Mouse (Mus musculus): Measurements from ENCODE around the gene Runx1.

Runx1 gene

DNA sequence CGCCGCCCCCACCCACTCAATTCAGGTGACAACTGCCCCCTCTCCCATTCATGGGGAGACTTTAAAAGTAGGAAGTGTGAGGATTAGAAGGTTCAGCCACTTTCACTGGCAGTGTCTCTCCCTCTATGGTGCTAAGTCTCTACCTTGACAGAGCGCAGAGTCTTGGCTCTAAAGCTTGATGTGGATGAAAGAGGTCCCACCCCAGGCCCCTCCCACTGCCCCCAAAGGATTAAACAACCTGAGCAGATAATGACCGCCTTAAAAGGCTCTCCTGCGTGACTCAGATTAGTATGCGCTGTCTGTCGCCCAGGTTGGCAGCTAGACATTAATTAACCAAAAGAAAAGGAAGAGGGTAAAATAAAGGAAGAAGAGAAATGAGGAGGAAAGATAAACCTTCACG lies 215.5 kb downstream of the Runx1 start:
- no peak for DNase-seq (ENCODE audit: low read depth)

DNA sequence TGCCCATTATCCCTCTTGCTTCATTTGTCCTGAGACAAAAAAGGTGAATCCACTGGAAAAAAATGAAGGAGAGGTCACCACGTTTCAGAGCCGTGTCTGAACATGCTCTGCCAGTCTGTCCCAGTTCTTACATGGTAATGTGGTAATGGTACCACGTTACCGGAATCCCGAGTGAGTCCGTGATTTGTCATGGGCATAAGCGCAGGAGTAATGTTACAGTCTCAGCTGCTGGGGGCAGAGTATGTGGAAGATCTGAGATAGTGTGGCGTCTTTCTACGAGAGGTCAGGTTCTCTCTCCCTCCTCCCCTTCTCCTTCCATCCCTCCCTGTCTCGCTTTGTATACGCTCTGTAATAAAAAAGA lies 216.3 kb downstream of the Runx1 start:
- no peak for DNase-seq (ENCODE audit: low read depth)

DNA sequence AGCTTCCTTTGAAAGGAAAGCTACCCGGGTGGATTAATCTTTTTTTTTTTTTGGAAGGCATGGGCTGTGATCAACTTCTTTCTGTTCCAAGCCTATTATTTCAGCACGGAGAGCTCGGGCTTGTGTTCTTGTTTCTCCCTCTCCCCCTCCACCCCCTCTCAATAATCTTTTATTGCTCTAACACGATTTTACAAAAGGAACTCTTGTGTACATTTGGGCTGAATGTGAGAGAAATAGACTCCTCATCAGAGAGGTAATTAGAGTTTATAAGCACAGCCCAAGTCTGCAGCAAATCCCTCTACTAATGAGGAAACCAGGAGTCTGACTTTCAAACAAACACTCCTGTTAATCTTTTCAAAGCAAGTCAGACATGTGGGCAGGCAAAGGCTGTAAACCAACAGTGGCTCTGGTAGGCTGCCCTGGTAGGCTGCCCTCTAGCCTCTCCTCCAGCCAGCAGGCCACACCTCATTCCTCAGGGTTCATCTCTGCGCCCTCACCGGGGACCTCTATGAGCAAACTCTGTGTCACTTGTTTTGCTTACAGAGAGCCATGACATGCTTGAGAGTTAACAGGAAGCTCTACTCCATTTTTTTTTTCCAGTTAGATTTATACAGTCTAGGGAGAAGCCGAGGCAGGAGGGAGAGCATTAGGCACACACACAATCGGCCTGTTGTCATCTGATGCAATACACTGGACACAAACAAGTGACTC lies 216.8 kb downstream of the Runx1 start:
- no peak for DNase-seq (ENCODE audit: low read depth)

DNA sequence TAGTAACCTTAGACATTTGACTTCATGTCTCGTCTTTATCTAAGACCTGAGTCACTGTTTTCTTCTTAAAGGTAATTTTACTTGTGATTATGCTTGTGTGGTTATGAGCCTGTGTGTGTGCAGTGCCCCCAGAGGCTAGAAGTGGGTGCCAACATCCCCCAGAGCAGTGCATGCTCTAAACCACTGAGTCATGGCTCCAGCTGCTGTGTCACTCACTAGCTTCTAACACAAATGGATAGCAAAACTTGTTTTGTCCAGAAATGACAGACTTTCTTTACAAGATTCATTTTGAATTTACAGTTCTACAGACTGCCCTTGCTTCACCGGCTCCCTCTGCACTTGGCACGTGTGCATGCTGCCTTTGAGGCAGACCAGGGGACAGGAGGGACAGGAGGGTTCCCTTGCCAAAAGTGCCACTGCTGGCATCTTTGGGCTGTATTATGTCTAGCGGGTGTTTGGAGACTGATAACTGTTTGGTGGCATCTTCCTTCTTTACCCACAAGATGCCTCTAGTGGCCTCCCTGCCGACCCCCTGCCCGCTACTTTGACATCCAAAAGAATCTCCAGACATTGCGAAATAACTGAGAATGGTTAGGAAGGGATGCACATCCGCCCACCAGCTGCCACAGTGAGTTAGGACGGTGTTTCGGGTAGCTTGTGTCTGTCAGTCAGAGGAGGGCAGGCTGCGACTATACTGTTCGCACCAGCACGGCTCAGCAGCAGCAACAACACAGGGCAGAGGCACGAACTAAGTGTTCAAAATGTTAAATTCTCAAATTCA lies 217.6 kb downstream of the Runx1 start:
- no peak for DNase-seq (ENCODE audit: low read depth)

DNA sequence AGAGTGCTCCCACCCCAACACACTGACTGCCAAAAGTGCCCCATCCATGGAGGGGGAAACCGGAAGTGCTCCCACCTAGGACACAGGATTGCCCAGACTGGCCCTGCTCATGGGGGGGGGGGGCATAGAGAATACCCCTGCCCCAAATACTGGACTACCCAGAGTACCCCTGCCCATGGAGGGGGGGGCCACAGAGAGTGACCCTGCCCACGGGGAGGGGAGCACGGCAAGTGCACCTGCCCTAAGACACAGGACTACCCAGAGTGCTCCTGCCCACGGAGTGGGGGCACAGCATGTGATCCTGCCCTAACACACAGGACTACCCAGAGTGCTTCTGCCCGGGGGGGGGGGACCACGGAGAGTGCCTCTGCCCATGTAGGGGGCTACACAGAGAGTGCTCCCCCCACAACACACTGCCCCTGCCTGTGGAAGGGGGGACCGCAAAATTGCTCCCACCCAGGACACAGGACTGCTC lies 219.4 kb downstream of the Runx1 start:
- DNase-seq (ENCODE audit: low read depth) = no peak

DNA sequence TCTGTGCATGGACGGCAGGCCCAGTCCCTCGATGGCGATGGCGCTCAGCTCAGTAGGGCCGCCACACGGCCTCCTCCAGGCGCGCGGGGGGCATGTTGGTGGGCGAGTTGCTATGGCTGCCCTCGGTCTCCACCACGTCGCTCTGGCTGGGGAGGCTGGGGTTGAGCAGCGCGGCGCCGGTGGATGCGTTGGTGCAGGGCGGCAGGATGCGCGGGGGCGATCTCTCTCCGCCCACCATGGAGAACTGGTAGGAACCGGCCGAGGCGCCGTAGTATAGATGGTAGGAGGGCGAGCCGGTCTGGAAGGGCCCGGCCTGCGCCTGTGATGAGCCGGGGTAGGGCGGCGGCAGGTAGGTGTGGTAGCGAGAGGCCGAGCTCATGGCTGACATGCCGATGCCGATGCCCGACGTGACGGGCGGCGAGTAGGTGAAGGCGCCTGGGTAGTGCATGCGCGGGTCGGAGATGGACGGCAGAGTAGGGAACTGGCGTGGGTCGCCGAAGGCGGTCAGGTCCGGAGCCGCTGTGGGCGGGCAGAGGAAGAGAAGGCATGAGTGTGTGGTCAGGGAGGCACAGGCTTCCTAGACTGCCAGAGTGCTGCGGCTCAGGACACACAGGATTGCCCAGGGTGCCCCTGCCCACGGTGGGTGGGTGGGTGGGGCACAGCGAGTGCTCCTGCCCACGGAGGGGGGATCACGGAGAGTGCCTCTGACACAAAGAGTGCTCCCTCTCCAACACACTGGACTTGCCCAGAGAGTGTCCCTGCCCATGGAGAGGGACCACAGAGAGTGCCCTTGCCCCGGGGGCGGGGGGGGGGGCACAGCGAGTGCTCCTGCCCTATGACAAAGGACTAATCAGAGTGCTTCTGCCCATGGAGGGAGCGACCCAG lies 220.1 kb downstream of the Runx1 start:
- no peak for DNase-seq (ENCODE audit: low read depth)

DNA sequence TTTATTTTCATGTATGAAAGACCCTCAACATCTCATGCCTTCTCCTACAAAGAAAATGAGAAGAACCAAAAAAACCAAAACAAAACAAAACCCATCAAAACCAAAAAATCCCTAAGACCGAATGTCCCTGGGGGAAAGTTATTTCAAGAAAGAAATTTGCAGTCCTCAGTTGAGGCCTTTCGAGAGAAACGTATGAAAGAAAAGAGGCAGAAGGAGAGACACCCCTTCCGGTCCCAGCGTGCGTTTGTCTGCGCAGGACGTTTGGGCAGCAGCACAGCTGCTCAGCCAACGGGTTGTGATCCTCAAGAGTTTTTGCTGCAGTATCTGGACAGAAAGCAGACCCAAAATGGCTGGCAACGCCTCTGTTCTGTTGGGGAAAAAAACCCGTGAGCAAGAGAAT lies 223.4 kb downstream of the Runx1 start:
- no peak for DNase-seq (ENCODE audit: low read depth)

DNA sequence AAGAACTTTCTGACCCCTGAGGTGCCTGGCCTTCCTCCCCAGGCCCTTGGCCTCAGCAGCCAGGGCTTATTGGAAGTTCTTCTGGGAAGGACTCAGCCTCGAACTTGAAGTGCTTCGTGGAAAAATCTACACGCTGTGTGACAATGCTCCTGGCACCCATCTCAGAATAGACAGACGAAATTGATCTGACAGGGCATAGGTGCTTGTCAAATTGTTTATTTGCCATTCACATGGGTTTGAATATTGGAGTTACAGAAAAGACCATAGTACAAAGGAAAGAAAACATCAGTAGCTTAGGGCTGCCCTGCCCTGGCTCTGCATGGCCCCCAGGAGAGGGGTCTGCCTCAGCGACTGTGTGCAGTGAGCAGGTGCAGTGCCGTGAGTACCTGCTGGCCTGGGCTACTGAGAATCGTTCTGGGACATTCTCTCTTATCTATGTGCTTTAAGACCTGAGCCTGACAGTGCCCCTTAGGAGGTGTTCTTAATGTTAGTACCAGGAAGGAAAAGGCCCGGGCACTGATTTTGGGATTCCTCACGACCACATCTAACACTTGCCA lies 224.6 kb downstream of the Runx1 start:
- no peak for DNase-seq (ENCODE audit: low read depth)

DNA sequence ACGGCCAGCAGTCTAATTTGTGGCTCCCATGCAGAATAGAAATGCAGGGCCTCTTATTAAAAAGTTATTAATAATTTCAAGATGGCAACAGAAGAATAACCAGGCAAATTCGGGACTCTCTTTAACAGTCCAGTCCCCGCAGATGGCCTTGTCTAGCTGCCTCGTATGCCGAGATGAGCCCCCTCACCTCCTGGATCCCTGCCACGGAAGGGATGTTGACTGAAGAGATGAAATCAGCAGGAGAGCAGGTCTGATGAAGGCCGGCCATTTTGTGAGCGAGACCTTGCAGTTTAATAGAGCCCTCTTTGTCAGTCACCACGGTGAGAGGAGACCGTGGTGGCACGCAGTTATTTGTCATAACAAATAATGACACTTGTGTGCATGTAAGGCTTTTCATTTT lies 226.5 kb downstream of the Runx1 start:
- no peak for DNase-seq (ENCODE audit: low read depth)

DNA sequence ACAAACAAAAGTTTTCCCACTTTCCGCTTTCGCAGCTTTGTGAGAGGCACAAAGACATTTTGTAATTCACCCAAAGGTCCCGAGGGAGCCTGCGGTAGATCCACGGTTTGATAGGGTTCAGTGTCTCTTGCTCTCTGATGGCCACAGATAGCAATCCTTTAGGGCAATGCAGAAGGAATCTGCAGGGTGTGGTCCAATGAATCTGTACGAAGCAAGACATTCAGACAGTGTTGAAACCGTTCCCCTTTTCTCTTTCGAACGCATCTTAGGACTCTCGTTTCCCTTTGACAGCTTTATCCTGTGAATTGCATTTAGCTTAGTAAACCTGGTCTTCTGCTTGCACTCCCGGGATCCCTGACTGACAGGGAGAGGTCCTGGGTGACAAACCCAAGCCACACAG lies 228.3 kb downstream of the Runx1 start:
- DNase-seq (ENCODE audit: low read depth) = no peak

DNA sequence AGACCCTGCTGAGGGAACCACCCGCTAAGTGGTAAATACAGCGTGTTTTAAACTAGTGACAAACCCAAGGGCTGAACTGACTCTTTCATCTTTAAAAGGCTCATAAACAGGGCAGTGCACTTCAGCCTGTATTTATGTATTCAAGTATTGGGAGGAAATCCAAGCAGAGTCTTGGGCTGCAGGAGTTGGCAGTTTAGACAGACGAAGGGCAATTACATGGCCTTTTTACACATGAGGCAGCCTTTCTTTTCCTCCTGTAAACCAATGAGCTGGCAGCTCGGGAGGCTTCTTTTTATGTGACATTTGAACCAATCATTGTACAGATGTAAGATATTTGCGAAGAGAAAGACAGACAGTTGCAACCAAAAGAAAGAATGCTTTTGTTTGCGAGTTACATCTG lies 233.7 kb downstream of the Runx1 start:
- DNase-seq (ENCODE audit: low read depth) = no peak

DNA sequence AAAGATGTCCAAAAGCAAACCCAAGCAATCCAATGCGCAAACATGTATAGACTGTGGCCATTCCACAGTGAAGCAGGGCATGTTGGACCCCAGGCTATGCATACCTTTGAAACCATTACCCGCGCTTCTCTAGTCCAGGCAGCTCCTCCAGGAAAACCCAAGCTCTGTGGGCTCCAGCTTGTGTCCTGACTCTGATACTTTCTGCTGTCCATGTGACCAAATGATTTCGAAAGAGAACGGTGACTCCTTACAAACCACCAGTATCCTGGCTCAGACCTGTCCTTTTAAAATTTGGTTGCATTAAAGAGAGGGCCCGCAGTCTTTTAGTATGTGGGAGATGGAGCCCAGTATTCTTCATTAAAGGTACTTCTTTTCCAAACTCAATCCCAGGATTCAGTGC lies 234.2 kb downstream of the Runx1 start:
- no peak for DNase-seq (ENCODE audit: low read depth)

DNA sequence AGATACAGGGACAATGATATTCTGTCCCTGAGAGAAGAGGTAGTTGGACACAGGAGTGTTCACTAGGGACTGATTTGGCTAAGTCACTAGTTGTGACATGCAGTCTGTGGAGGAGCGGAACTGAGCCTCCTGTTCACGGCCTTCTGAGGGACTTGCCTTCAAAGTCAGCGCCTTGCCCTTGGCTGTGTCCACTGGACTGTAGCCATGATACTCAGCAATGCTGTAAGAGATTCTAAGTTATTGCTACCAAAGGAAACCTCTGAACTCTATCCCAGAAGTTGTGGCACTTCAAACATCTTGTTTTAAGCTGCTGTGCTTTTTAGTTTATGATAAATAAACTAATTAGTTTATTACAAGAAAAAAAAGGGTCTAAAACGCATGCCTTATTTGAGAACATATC lies 238.1 kb downstream of the Runx1 start:
- DNase-seq (ENCODE audit: low read depth) = no peak

DNA sequence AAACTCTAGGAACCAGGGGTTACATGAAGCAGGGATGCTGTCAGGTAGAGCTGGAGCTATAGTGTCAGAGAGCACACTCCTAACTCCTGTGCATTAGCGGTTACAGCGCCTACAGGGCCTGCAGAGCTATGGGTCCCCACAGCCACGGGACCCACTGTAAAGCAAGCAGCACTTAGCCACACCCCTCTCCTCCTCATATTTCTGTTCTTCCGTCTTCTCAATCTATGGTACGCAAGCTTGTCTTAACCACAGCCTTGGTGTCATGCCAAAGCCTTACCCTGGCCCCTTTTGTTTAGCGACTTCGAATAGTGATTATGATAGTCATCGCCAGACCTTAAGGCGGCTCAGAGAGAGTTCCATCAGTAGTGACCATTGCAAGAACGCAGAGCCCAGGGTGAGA lies 244.2 kb downstream of the Runx1 start:
- DNase-seq (ENCODE audit: low read depth) = no peak

DNA sequence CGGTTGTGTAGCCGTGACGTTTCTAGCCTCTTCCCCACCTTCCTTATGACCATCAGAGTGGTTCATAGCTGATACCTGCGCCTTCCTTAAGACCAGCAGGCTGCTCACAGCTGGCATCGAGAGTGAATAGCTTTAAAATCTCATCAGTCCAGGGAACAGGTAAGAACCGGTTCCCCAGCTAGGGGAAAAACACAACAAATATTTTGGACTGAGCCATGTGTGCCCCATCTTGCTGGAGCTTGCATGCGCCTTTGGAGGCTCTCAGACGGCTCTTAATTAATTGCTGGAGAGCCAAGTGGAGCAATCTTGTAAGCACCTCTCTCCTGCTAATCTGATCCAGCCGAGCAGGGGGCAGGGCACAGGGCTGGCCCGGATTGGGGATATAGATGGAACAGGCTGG lies 245.0 kb downstream of the Runx1 start:
- no peak for DNase-seq (ENCODE audit: low read depth)

DNA sequence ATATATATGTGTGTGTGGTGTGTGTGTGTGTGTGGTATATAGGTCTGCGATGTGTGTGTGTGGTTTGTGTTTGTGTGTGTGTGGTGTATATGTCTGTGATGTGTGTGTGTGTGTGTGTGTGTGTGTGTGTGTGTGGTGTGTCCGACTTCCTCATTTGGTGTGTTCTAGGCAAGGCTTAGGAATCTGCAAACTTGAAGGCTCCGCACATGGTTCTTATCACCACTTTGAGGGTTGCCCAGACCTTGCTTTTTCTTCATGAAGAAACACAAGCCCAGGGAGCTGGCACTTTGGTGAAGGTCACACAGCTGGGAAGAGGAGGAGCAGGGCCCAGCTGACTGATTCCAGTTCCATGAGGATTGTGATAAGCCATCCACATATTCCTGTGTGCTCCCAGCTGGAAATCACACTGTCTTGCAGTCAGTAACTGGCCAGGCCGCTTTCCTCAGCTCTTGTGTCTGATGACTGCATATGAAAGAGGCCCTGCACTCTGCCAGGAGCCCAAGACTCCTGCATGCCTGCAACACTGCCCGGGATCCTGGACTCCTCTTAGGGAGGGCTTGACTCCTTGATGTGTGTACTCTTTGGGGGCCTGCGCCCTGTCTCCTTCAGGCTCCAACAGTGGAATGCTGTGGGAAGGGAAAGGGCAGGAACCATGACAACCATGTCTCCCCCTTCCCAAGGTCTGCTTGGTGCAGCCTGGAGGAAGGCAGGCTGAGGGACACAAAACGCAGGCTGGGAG lies 246.9 kb downstream of the Runx1 start:
- DNase-seq (ENCODE audit: low read depth) = no peak

DNA sequence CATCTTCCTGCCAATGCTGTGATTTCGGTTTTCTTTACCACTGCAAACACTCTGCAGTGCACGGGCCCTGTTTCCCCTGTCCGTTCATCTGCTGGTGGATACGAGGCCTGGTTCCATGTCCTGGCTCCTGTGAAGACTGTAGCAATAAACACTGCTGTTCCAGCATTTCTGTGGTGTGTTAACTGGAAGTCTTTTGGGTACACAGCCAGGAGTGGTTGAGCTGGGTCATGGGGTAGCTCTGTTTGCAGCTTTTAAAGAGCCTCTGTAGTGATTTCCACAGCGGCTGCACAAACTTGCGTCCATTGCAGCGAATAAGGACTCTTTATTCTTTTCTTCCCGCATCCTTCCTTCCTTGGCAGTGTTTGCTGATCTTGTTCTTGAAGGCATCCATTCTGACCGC lies 248.6 kb downstream of the Runx1 start:
- no peak for DNase-seq (ENCODE audit: low read depth)

DNA sequence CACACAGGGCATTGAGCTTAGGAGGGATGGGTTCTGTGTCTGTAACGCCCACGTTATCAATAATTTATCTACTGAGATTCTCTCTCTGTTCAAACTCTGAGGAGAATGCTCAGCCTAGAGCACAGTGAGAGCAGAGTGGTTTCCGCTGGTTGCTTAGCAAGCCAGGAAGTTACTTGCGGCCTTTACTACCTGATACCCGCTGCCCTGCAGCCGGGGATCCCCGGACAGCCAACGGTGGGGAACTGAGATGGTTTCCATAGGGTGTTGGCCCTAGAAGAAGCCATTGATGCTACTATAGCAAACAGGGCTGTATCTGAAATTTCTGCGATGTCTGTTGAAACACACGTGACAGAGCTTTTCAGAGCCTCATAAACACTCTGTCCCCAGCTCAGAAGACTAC lies 250.2 kb downstream of the Runx1 start:
- DNase-seq (ENCODE audit: low read depth) = no peak

DNA sequence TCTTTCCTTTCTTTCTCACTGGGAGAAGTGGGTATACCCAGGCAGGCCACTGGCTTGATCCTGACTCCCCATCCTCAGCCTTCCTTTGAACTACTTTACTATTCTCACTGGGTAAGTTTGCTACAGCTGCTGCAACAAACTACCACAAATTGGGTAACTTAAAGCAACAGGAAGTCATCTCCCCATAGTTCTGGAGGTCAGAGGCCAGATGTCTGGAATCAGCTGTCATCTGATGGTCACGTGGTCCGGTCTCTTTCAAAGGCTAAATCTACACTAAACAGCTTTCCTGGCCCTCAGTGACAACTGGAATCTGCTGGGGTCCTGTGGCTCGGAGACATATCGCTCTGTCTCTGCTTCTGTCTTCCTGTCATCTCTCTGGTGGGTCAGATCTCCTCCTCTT lies 252.8 kb downstream of the Runx1 start:
- no peak for DNase-seq (ENCODE audit: low read depth)

DNA sequence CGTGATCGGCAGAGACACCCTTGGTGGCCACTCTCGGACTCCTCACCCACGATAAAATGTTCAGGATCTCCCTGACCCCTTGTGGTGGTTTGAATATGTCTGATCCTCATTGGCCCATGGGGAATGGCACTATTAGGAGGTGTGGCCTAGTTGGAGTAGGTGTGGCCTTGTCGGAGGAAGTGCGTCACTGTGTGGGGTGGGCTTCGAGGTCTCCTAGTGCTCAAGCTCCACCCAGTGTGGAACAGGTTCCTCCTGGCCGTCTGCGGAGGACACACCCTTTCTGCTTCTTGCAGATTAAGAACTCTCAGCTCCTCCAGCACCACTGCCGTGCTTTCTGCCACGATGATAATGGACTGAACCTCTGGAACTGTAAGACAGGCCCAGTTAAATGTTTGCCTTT lies 254.7 kb downstream of the Runx1 start:
- no peak for DNase-seq (ENCODE audit: low read depth)

DNA sequence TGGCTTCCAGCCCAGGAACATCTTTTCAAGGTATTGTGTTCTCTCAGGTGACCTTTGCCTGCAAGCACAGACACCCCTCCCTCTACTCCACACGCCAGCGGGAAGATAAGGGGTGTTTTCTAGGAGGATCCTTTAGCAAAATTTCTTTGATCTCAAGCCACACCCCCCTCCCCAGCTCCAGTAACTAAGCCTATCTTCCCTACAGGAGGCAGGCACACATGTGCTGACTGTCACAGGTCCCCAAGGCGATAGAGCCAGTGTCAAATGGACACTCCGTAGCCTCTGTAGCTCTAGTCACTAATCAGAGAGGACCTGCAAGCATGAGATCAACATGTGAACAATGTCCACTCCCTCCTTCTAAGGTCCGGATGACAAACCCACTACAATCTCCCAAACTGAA lies 259.8 kb downstream of the Runx1 start:
- no peak for DNase-seq (ENCODE audit: low read depth)

DNA sequence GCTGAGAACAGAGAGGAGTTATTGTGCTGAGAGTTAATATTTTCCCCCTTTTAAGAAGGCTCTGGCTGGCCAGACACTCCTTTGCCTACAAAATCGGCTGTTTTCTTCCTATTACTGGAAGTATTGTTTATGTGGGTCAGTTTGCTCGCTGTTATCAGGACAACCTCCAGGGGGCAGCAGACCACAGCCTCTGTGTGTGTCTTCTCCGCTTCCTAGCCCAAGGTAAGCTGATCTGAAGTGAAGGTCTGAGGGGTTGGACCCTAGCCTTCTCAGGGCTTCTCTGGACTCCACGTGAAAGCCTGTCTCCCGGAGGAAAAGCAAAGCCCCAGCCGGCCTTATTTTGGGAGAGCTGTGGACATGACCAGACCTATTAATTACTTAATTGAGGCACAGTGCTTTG lies 260.2 kb downstream of the Runx1 start:
- peak; percentile 77 for DNase-seq (ENCODE audit: low read depth)
